Mouse (Mus musculus): Measurements from ENCODE around the gene Gcsam. TPM values are rescaled to one million over a fixed set of nuclear protein-coding genes. Genes with fewer than 3 reads are reported as not detected.

Gene Gcsam
- polyA plus RNA-seq, 1 experiment from 2014 or later: 0.15 TPM

GRCm38 (mm10) chr16:45629497-45630105, 19.4 kb downstream of the Gcsam start:
- Histone ChIP-seq H3K9ac (ENCODE audit: low read length) (no peak overlapping the region), H3K9me3 (ENCODE audit: control insufficient read depth, low read length) (no peaks in the 10 kb centered on the region), H3K4me2 (ENCODE audit: low read length) (no peak overlapping the region), H3K4me1 (ENCODE audit: control insufficient read depth in 2 of 2, insufficient read depth in 2 of 2, low read length in 2 of 2) (no peaks in the 10 kb centered on the region; a peak in 1 of 4 replicates), H3K4me3 (ENCODE audit: control insufficient read depth in 1 of 2, insufficient read depth in 1 of 2, low read depth in 1 of 2, low read length in 2 of 2) (no peak overlapping the region), H3K36me3 (ENCODE audit: control insufficient read depth, insufficient read depth, low read length) (no peaks in the 10 kb centered on the region), H3K27me3 (ENCODE audit: control insufficient read depth, insufficient read depth, low read length) (no peaks in the 10 kb centered on the region), H3K27ac (replicated peaks in 1 of 2; ENCODE audit: control insufficient read depth in 1 of 2, insufficient read depth in 1 of 2, low read depth in 2 of 2, low read length in 2 of 2) (no peak overlapping the region)
- WGBS: 53% methylated on average over 8 of the region's 8 CpGs
- ATAC-seq (ENCODE audit: insufficient number of reproducible peaks, insufficient read depth, low FRiP score, low read depth): no peak

GRCm38 (mm10) chr16:45630347-45630960, 20.3 kb downstream of the Gcsam start:
- Histone ChIP-seq H3K4me1 (ENCODE audit: control insufficient read depth in 2 of 2, insufficient read depth in 2 of 2, low read length in 2 of 2) (no peaks in the 10 kb centered on the region; a peak in 1 of 4 replicates), H3K36me3 (ENCODE audit: control insufficient read depth, insufficient read depth, low read length) (no peaks in the 10 kb centered on the region), H3K27me3 (ENCODE audit: control insufficient read depth, insufficient read depth, low read length) (no peaks in the 10 kb centered on the region), H3K9me3 (ENCODE audit: control insufficient read depth, low read length) (no peaks in the 10 kb centered on the region), H3K9ac (ENCODE audit: low read length) (no peak overlapping the region), H3K4me3 (ENCODE audit: control insufficient read depth in 1 of 2, insufficient read depth in 1 of 2, low read depth in 1 of 2, low read length in 2 of 2) (no peak overlapping the region), H3K4me2 (ENCODE audit: low read length) (no peak overlapping the region), H3K27ac (replicated peaks in 1 of 2; ENCODE audit: control insufficient read depth in 1 of 2, insufficient read depth in 1 of 2, low read depth in 2 of 2, low read length in 2 of 2) (no peak overlapping the region)
- WGBS: 59% methylated on average over 5 of the region's 5 CpGs
- no peak for ATAC-seq (ENCODE audit: insufficient number of reproducible peaks, insufficient read depth, low FRiP score, low read depth)

- Histone ChIP-seq H3K36me3 (ENCODE audit: control insufficient read depth, insufficient read depth, low read length) (no peaks in the 10 kb centered on the region), H3K4me3 (ENCODE audit: control insufficient read depth in 1 of 2, insufficient read depth in 1 of 2, low read depth in 1 of 2, low read length in 2 of 2) (no peak overlapping the region), H3K27ac (replicated peaks in 1 of 2; ENCODE audit: control insufficient read depth in 1 of 2, insufficient read depth in 1 of 2, low read depth in 2 of 2, low read length in 2 of 2) (no peak overlapping the region), H3K9me3 (ENCODE audit: control insufficient read depth, low read length) (no peaks in the 10 kb centered on the region), H3K27me3 (ENCODE audit: control insufficient read depth, insufficient read depth, low read length) (no peaks in the 10 kb centered on the region), H3K9ac (ENCODE audit: low read length) (no peak overlapping the region), H3K4me1 (ENCODE audit: control insufficient read depth in 2 of 2, insufficient read depth in 2 of 2, low read length in 2 of 2) (no peaks in the 10 kb centered on the region; a peak in 1 of 4 replicates), H3K4me2 (ENCODE audit: low read length) (no peak overlapping the region)
- no peak for ATAC-seq (ENCODE audit: insufficient number of reproducible peaks, insufficient read depth, low FRiP score, low read depth)
- WGBS: 73% methylated on average over 4 of the region's 4 CpGs
Measured at GRCm38 (mm10) chr16:45632420-45632819, 22.2 kb downstream of the Gcsam start.

- H3K4me3 ChIP-seq (ENCODE audit: control insufficient read depth in 1 of 2, insufficient read depth in 1 of 2, low read depth in 1 of 2, low read length in 2 of 2): no peak overlapping the region
- no peak overlapping the region for H3K9ac ChIP-seq (ENCODE audit: low read length)
- H3K4me1 ChIP-seq (ENCODE audit: control insufficient read depth in 2 of 2, insufficient read depth in 2 of 2, low read length in 2 of 2): no peaks in the 10 kb centered on the region
- H3K4me2 ChIP-seq (ENCODE audit: low read length): no peak overlapping the region
- WGBS: 76% methylated on average over 2 of the region's 2 CpGs
- no peaks in the 10 kb centered on the region for H3K27me3 ChIP-seq (ENCODE audit: control insufficient read depth, insufficient read depth, low read length)
- no peak for ATAC-seq (ENCODE audit: insufficient number of reproducible peaks, insufficient read depth, low FRiP score, low read depth)
- H3K9me3 ChIP-seq (ENCODE audit: control insufficient read depth, low read length): no peaks in the 10 kb centered on the region
- H3K27ac ChIP-seq (replicated peaks in 1 of 2; ENCODE audit: control insufficient read depth in 1 of 2, insufficient read depth in 1 of 2, low read depth in 2 of 2, low read length in 2 of 2): no peak overlapping the region
- H3K36me3 ChIP-seq (ENCODE audit: control insufficient read depth, insufficient read depth, low read length): no peaks in the 10 kb centered on the region
Measured at GRCm38 (mm10) chr16:45635826-45636225, 25.6 kb downstream of the Gcsam start.

GRCm38 (mm10) chr16:45640070-45640762, 30.0 kb downstream of the Gcsam start:
- Histone ChIP-seq H3K9ac (ENCODE audit: low read length) (no peak overlapping the region), H3K4me2 (ENCODE audit: low read length) (no peak overlapping the region), H3K36me3 (ENCODE audit: control insufficient read depth, insufficient read depth, low read length) (no peaks in the 10 kb centered on the region), H3K9me3 (ENCODE audit: control insufficient read depth, low read length) (no peaks in the 10 kb centered on the region), H3K4me1 (ENCODE audit: control insufficient read depth in 2 of 2, insufficient read depth in 2 of 2, low read length in 2 of 2) (no peaks in the 10 kb centered on the region), H3K27me3 (ENCODE audit: control insufficient read depth, insufficient read depth, low read length) (no peaks in the 10 kb centered on the region), H3K27ac (replicated peaks in 1 of 2; ENCODE audit: control insufficient read depth in 1 of 2, insufficient read depth in 1 of 2, low read depth in 2 of 2, low read length in 2 of 2) (peak overlapping the region in 1 of 2 experiments; percentile 8; a peak in 1 of 4 replicates), H3K4me3 (ENCODE audit: control insufficient read depth in 1 of 2, insufficient read depth in 1 of 2, low read depth in 1 of 2, low read length in 2 of 2) (no peak overlapping the region)
- 69% methylated on average over 10 of the region's 10 CpGs for WGBS
- no peak for ATAC-seq (ENCODE audit: insufficient number of reproducible peaks, insufficient read depth, low FRiP score, low read depth)

- Histone ChIP-seq H3K9ac (ENCODE audit: low read length) (no peak overlapping the region), H3K4me2 (ENCODE audit: low read length) (no peak overlapping the region), H3K9me3 (ENCODE audit: control insufficient read depth, low read length) (no peaks in the 10 kb centered on the region), H3K27ac (replicated peaks in 1 of 2; ENCODE audit: control insufficient read depth in 1 of 2, insufficient read depth in 1 of 2, low read depth in 2 of 2, low read length in 2 of 2) (no peak overlapping the region), H3K27me3 (ENCODE audit: control insufficient read depth, insufficient read depth, low read length) (no peaks in the 10 kb centered on the region), H3K36me3 (ENCODE audit: control insufficient read depth, insufficient read depth, low read length) (no peaks in the 10 kb centered on the region), H3K4me1 (ENCODE audit: control insufficient read depth in 2 of 2, insufficient read depth in 2 of 2, low read length in 2 of 2) (no peaks in the 10 kb centered on the region), H3K4me3 (ENCODE audit: control insufficient read depth in 1 of 2, insufficient read depth in 1 of 2, low read depth in 1 of 2, low read length in 2 of 2) (no peak overlapping the region)
- WGBS: 50% methylated on average over 3 of the region's 3 CpGs
- no peak for ATAC-seq (ENCODE audit: insufficient number of reproducible peaks, insufficient read depth, low FRiP score, low read depth)
Measured at GRCm38 (mm10) chr16:45641301-45641700, 31.1 kb downstream of the Gcsam start.

GRCm38 (mm10) chr16:45643944-45644343, 33.8 kb downstream of the Gcsam start:
- WGBS: 79% methylated on average over 3 of the region's 3 CpGs

More at GRCm38 (mm10) chr16:45643944-45644343, 33.8 kb downstream of the Gcsam start:
- H3K36me3 ChIP-seq (ENCODE audit: control insufficient read depth, insufficient read depth, low read length): no peaks in the 10 kb centered on the region
- H3K4me2 ChIP-seq (ENCODE audit: low read length): no peak overlapping the region
- H3K4me1 ChIP-seq (ENCODE audit: control insufficient read depth in 2 of 2, insufficient read depth in 2 of 2, low read length in 2 of 2): no peaks in the 10 kb centered on the region
- no peak overlapping the region for H3K4me3 ChIP-seq (ENCODE audit: control insufficient read depth in 1 of 2, insufficient read depth in 1 of 2, low read depth in 1 of 2, low read length in 2 of 2)
- no peak overlapping the region for H3K27ac ChIP-seq (replicated peaks in 1 of 2; ENCODE audit: control insufficient read depth in 1 of 2, insufficient read depth in 1 of 2, low read depth in 2 of 2, low read length in 2 of 2)
- H3K27me3 ChIP-seq (ENCODE audit: control insufficient read depth, insufficient read depth, low read length): no peaks in the 10 kb centered on the region
- no peaks in the 10 kb centered on the region for H3K9me3 ChIP-seq (ENCODE audit: control insufficient read depth, low read length)
- no peak overlapping the region for H3K9ac ChIP-seq (ENCODE audit: low read length)
- no peak for ATAC-seq (ENCODE audit: insufficient number of reproducible peaks, insufficient read depth, low FRiP score, low read depth)
